In the genomic region with DNA sequence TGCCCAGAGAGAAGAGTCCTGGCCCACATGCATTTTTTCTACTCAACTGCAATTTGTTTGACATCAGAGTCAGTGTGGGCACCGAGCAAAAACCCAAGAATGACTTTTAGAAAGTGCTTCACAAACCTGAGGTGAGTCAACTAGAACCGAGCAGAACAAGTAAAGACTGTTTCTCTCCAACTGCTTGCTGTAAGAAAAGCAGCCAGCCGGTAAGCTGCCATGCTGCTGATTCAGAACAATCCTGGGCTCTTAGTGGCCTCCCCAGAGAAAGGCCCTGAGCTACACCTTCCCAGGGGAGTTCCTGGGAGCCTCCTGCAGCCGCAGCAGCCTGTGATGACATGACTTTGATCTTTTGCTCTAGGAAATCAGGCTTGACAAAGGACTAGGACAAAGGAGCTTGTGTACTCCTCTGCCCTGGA, we compare ENCODE assay signal across 20 mouse cellular contexts.
A peak's percentile ranks its signal among the peaks of the same experiment; 100 is the strongest.
DNase-seq lines count a peak whose midpoint lies in the region; ATAC-seq and TF ChIP-seq lines count a peak whose summit lies in the region.
"Had no signal": no experiment of that assay in that cellular context is flagged by ENCODE, and none has a peak within 500 bp of the region (broad histone marks: within the 10 kb centered on the region; RNA-seq: fewer than 3 reads in every experiment).

No protein-coding gene starts in this region.

- no peak for ATAC-seq in liver, embryonic 11.5 days (replicated peaks; ENCODE audit: low FRiP score)
- ATAC-seq in intestine, embryonic 15.5 days: peak; percentile 49; the same call in 1 of the 2 replicates
- ATAC-seq: forebrain, postnatal 0 days; liver, postnatal 0 days; midbrain, embryonic 13.5 days had no signal

- H3K27me3 ChIP-seq in liver, adult 2 months (ENCODE audit: control insufficient read depth, insufficient read depth, low read length): 0 out of 2 replicates have a peak, but pooled peaks cover 2% of the 10 kb centered on the region
- no peaks in the 10 kb centered on the region for H3K27me3 ChIP-seq in liver, embryonic 11.5 days (replicated peaks; ENCODE audit: control insufficient read depth, insufficient read depth, low read length)
- H3K27me3 ChIP-seq in intestine, embryonic 15.5 days (replicated peaks): no peaks in the 10 kb centered on the region
- H3K27me3 ChIP-seq: hindbrain, embryonic 15.5 days; limb, embryonic 13.5 days; midbrain, embryonic 13.5 days had no signal

- H3K36me3 ChIP-seq in liver, adult 2 months (ENCODE audit: control insufficient read depth, insufficient read depth, low read length): no peaks in the 10 kb centered on the region
- H3K36me3 ChIP-seq in liver, embryonic 11.5 days (ENCODE audit: control insufficient read depth, insufficient read depth, low read length): no peaks in the 10 kb centered on the region
- no peaks in the 10 kb centered on the region for H3K36me3 ChIP-seq in intestine, embryonic 15.5 days
- H3K36me3 ChIP-seq: hindbrain, embryonic 15.5 days; limb, embryonic 13.5 days; midbrain, embryonic 13.5 days had no signal

- peak; percentile 22 for DNase-seq in liver, adult 2 months (ENCODE audit: extremely low read depth, low read depth, low spot score)
- DNase-seq in liver, embryonic 11.5 days (ENCODE audit: low spot score): no peak
- peak; percentile 15 for DNase-seq in ZHBTc4 (ENCODE audit: low read depth, low spot score)
- DNase-seq in thymus, postnatal 4 days: no peak
- DNase-seq in layer of hippocampus, adult 8-10 months (ENCODE audit: low spot score in 2 of 2): no peak
- no peak for DNase-seq in right cerebral cortex, adult 18-20 months
- DNase-seq: adrenal gland, adult 2 months; cerebellum, adult 9-10 months; forebrain, postnatal 0 days; gastrocnemius, postnatal 10 days; heart, adult 2 months; liver, postnatal 0 days; lung, postnatal 36 days; right cerebral cortex, postnatal 14 days; thymus, adult 2 months had no signal

- H3K4me3 ChIP-seq in liver, adult 2 months (ENCODE audit: insufficient read depth, low read depth, low read length): no peak overlapping the region
- H3K4me3 ChIP-seq in liver, embryonic 11.5 days (ENCODE audit: low read depth, low read length): no peak overlapping the region
- no peak overlapping the region for H3K4me3 ChIP-seq in intestine, embryonic 15.5 days (replicated peaks)
- H3K4me3 ChIP-seq: erythroblast, embryonic 14.5 days; heart, adult 2 months; hindbrain, embryonic 15.5 days; limb, embryonic 13.5 days; midbrain, embryonic 13.5 days had no signal

- no peaks in the 10 kb centered on the region for H3K79me2 ChIP-seq in liver, adult 2 months (ENCODE audit: control insufficient read depth, insufficient read depth, low read length)

- no peaks in the 10 kb centered on the region; the same call in 1 of the 2 replicates for H3K4me1 ChIP-seq in liver, adult 2 months (ENCODE audit: control insufficient read depth, insufficient read depth, low read length)
- no peaks in the 10 kb centered on the region for H3K4me1 ChIP-seq in liver, embryonic 11.5 days (replicated peaks; ENCODE audit: control insufficient read depth, insufficient read depth, low read length)
- H3K4me1 ChIP-seq in intestine, embryonic 15.5 days (replicated peaks): no peaks in the 10 kb centered on the region
- H3K4me1 ChIP-seq: hindbrain, embryonic 15.5 days; limb, embryonic 13.5 days had no signal

- WGBS in liver, adult 2 months: 64% methylated on average over 4 of the region's 4 CpGs
- WGBS in liver, embryonic 11.5 days: 49% methylated on average over 4 of the region's 4 CpGs
- 41% methylated on average over 4 of the region's 4 CpGs for WGBS in intestine, embryonic 15.5 days

- H3K9ac ChIP-seq in liver, adult 2 months (ENCODE audit: low read depth, low read length): no peak overlapping the region
- H3K9ac ChIP-seq in liver, embryonic 11.5 days (ENCODE audit: low read depth, low read length): no peak overlapping the region
- H3K9ac ChIP-seq in intestine, embryonic 15.5 days: no peak overlapping the region
- H3K9ac ChIP-seq: forebrain, postnatal 0 days; hindbrain, embryonic 15.5 days; limb, embryonic 13.5 days; liver, postnatal 0 days; midbrain, embryonic 13.5 days had no signal

- TF ChIP-seq CTCF in liver, adult 2 months (IDR thresholded peaks at IDR 0.05; ENCODE audit: low read depth, low read length): no peak

- H3K9me3 ChIP-seq in liver, embryonic 11.5 days (ENCODE audit: control insufficient read depth, low read length): no peaks in the 10 kb centered on the region
- no peaks in the 10 kb centered on the region for H3K9me3 ChIP-seq in intestine, embryonic 15.5 days
- H3K9me3 ChIP-seq: hindbrain, embryonic 15.5 days; limb, embryonic 13.5 days; midbrain, embryonic 13.5 days had no signal

- no peak overlapping the region for H3K27ac ChIP-seq in liver, adult 2 months (replicated peaks; ENCODE audit: insufficient read depth, low read depth, low read length)
- H3K27ac ChIP-seq in liver, embryonic 11.5 days (ENCODE audit: low read depth, low read length): no peak overlapping the region
- H3K27ac ChIP-seq in intestine, embryonic 15.5 days: no peak overlapping the region
- H3K27ac ChIP-seq: heart, adult 2 months; hindbrain, embryonic 15.5 days; limb, embryonic 13.5 days; midbrain, embryonic 13.5 days had no signal

- H3K4me2 ChIP-seq in liver, embryonic 11.5 days: no peak overlapping the region
- H3K4me2 ChIP-seq in intestine, embryonic 15.5 days (replicated peaks): no peak overlapping the region
- H3K4me2 ChIP-seq: hindbrain, embryonic 15.5 days; limb, embryonic 13.5 days; midbrain, embryonic 13.5 days had no signal

- no peak for TF ChIP-seq POLR2A in liver, adult 2 months (IDR thresholded peaks at IDR 0.05; ENCODE audit: extremely low read depth, insufficient read depth, low read length)

Comparison
In these comparisons a context has a peak if more than half of its experiments do, and no peak if none do; other contexts are left out.
1. DNase-seq: peak in liver, adult 2 months (single experiment) and ZHBTc4 (single experiment); none in liver, embryonic 11.5 days (single experiment), thymus, postnatal 4 days (single experiment), layer of hippocampus, adult 8-10 months (0 of 2) and right cerebral cortex, adult 18-20 months (single experiment).